Mouse (Mus musculus): ENCODE data around the gene Ssxa1.
"Not testable (repeated sequence)": the region's sequence is repeated elsewhere in the genome, so short reads cannot be mapped to it uniquely, and the experiment has no call there.

The Ssxa1 gene

GRCm38 (mm10) chrX:21115520-21115919, at the start of gene Ssxa1:
TSS of gene Ssxa1 (plus strand) at chrX:21115820.
- no peak for DNase-seq

GRCm38 (mm10) chrX:21068106-21068505, 47.5 kb upstream of the Ssxa1 start, which contains the start of gene Spaca5:
TSS of gene Spaca5 (plus strand) at chrX:21068406.
- DNase-seq, result no peak

GRCm38 (mm10) chrX:21088645-21088982, 27.0 kb upstream of the Ssxa1 start:
- DNase-seq, result no peak

GRCm38 (mm10) chrX:21088983-21089866, 26.4 kb upstream of the Ssxa1 start, which contains the start of gene Zfp300:
TSS of gene Zfp300 (minus strand) at chrX:21089527.
- peak; percentile 63 for DNase-seq

- peak; percentile 5 for DNase-seq
Observed at GRCm38 (mm10) chrX:21089867-21090239, 25.8 kb upstream of the Ssxa1 start.

- DNase-seq, result not testable (repeated sequence)
Observed at GRCm38 (mm10) chrX:21146675-21147074, 31.1 kb downstream of the Ssxa1 start.
